Mouse (Mus musculus) lung, postnatal 0 days (tissue): Measurements from ENCODE around the gene Zbtb7a.

Experiments
- CTCF ChIP-seq: IDR thresholded peaks from 2 replicates; pipeline ENCODE4 v1.5.1; 2016; ENCODE audit warnings: antibody characterized with exemption, mild to moderate bottlenecking
- EP300 ChIP-seq: IDR thresholded peaks from 2 replicates; pipeline ENCODE4 v1.6.1; 2016; ENCODE audit warnings: antibody characterized with exemption, mild to moderate bottlenecking, control low read depth

GRCm38 (mm10) chr10:81200141-81200540 lies 65.1 kb downstream of the Zbtb7a start:
- TF ChIP-seq CTCF: no peak
- no peak for TF ChIP-seq EP300
